Mouse (Mus musculus) adrenal gland, postnatal 36 days (tissue): ENCODE measurements at regions not wholly inside any gene's neighbourhood (a gene's known extent, or its start where the extent isn't known, plus 50 kb on each side); places are given as distances from the start of the nearest gene placed in this dataset.

Experiments
- DNase-seq, 2 experiments: peaks; one replicate each; pipeline ENCODE4 v3.0.0; 2021; ENCODE audit warnings: mixed read lengths in 1 of 2

DNA sequence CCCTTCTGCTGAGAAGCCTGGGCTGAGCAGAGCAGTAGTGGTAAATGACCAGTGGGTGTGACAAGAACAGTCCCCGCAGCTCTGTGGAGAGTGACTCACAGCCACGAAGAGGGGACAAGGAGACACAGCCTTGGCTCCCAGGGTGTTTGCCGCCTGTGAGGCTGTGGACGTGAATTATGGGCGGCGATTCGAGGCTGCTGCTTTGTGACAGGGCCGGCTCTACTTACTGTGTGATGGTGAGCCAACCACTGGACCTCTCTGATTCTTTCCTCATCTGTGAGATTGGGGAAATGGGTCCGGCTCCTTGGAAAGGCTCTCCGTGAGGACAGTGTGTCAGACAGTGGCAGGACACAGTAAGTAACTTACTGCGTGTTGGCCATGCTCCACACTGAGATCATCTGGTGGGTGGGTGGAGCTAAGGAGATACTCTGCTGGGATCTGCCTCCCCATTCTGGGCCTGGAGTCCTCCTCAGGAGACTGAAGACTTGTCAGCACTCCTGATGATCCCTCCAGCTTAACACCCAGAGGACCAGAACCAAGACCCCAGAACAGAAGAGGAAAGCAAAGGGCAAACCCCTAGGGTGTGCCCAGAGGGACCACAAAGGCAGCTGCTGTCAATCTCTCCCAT is 233.3 kb upstream of the Tle3 start:
- DNase-seq, result peak; percentile 54 to 58

DNA sequence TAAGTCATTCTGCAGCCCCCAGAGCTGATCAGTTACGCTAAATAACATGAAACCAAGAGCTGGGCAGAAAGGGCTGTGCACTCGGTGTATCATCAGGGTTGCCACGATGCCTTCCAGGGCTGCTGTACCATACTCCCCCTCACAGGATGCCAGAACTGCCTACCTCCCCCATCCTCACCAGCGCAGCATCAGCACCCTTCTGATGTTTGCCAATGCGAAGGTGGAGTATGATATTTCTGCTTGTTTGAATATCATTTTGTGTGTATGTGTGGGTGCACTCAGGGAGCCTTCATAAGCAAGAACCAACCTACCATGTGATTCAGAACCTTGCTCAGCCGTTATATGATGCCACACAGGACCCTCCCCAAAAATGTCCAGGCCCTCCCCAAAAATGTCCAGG is 229.1 kb upstream of the Tle3 start:
- DNase-seq, result no peak

GRCm38 (mm10) chr9:61144685-61145318 is 227.4 kb upstream of the Tle3 start:
- no peak for DNase-seq

GRCm38 (mm10) chr9:61145738-61146137 is 226.4 kb upstream of the Tle3 start:
- no peak for DNase-seq

GRCm38 (mm10) chr9:61151201-61151600 is 221.0 kb upstream of the Tle3 start:
- DNase-seq, result no peak

DNA sequence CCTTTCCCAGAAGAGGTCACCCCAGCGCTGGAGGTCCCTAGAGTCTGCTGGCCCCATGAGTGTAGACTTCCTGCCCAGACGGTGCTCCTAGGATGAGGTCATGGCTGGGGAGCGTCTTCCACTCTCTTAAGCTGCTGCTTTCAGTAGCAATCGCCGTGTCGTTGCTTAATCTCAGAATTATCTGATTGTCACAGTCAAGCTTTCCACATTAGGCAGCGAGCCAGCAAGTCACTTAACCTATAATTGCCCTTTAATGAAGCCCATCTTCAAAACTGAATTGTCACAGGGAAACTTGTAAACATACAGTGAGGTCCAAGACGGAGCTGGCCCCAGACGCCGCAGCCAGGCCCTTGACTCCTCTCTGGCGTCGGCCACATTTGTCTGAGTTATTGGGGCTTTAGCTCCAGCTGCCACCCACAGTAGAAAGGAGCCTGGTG is 220.2 kb upstream of the Tle3 start:
- DNase-seq, result no peak

- no peak for DNase-seq
These were observed 217.4 kb upstream of the Tle3 start for GRCm38 (mm10) chr9:61154721-61155120.

DNA sequence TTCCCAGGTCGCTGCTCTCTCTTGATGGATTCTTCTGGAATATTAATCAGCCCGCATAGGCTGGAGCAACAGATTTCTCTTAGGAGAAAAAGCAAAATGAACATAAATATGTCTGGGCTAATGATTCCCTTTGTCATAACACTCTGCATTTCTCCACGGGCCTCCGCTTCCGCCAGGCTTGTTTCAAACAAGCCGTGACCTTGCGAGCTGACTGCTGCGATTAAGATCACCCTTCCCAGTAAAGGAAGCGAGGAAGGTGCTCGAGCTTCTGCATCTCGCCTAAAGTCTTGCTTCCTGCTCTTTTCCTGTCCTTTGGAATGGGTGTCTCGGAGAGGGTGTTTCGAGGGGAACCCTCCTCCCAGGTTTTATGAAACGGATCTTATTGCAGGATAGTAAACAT is 216.3 kb upstream of the Tle3 start:
- no peak for DNase-seq

DNA sequence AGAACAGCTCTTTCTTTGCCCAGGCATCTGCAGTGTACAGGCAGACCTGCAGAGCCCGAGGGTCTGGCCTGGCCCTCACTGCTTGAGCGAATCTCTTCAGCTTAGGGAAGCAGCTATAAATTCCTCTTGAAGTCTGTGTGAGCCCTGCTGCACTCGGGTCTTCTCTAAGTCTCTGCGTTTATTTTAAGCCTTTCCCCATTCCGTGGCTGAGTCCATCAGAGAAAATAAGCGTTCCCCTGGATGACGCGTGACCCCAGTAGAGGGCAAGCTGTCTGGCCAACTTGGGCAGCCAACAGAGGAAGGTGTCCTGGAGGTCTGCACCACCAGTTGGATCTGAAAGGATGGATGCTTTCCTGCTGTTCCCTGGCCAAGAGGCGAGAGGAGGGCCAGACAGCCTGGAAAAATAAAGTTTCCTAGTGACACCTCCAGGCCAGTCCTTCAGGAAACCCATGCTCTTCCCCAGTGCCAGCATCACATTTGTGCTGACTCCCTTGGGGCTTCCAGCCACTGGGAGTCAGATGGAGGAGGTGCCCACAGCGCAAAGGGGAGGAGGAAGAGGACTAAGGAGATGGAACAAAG is 213.9 kb upstream of the Tle3 start:
- no peak for DNase-seq

DNA sequence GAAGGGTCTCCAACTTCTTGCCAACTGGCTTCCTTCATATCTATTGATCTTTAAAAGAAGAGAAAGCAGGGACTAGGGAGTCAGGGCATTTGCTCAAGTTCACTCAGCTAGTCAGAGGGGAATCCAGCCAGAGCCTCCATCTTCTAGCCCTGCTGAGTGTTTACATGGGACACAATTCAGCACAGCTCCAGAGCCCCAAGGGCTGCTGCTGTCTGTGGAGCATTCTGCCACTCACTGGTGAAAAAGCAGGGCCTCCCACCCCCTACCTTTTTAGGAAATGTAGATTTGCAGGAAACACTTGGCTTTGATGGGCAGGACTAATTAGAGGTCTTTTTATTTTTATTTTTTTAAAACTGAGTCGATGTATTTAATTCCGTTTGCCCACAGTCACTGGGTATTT is 213.0 kb upstream of the Tle3 start:
- DNase-seq, result no peak

DNA sequence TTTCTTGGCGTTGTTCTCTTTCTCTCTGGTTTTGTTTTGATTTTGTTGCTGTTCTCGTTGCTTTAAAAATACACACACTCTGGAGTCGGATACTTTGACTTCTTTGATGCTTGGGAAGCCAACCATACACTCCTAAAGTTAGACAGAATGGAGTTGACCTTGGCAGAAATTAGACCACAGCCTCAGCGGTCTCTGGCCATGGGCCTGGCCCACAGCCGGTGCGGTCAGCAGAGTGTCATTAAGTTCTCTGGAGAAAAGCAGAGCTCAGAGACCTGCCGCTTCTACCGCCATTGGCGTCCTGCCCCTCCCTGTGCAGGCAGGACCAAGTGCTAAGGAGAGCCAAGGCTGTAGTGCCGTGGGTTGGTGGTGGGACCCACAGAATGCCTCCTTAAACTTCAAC is 212.6 kb upstream of the Tle3 start:
- DNase-seq, result no peak

GRCm38 (mm10) chr9:61162884-61163283 is 209.3 kb upstream of the Tle3 start:
- no peak for DNase-seq

- no peak for DNase-seq
These were observed 208.4 kb upstream of the Tle3 start for GRCm38 (mm10) chr9:61163671-61164288.

DNA sequence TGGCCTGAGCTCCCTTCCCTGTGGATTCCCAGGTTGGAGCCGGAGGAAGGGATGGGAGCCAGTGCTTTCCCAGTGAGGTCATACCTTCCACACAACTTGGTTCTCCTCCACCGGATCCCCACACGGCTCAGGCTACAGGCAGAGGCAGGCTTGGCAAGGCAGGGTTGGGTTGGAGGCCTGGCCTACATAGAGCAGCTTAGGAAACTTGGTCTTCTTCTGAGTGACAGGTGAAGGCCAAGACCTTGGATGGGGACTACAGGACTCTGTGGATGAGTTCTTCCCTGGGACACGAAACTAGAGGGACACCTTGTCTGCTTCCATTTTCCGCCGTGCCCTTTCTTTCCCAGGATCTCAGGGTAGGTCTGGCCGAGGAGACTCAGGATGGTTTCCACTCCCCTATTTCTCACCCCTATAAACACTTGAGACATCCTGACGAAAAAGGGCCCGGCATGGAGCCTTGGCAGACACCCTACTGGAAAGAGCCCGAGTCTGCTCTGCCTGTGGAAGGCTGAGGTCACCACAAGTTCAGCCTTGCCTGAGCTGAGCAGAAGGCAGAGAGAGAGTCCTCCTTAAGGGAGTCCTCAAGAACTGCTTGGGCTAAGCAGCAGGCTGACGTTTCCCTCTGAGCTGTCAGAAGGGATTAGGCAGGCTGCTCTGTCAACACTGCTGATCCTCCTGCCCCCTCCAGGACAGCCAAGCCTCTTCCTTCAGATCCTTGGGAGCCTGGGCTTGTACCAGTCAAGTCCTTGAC is 207.5 kb upstream of the Tle3 start:
- DNase-seq, result peak; percentile 67 to 73

DNA sequence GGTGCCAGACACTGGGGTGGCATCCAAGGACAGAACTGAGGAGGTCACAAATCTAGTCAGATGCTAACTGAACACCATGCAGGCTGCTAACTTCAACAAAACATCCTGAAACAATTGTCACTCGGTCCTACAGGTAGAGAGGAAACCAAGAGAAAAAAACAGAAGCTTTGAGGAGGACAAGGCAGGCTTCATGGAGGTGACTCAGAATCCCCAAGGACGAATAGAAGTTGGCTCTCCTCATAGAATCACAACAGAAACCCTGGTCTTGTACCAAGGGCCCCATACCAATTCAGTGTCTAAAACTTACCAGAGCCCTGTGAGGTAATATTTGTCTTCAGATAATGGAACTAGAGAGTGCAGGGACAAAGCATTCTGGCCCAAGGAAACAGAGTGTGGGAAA is 206.1 kb upstream of the Tle3 start:
- no peak for DNase-seq

DNA sequence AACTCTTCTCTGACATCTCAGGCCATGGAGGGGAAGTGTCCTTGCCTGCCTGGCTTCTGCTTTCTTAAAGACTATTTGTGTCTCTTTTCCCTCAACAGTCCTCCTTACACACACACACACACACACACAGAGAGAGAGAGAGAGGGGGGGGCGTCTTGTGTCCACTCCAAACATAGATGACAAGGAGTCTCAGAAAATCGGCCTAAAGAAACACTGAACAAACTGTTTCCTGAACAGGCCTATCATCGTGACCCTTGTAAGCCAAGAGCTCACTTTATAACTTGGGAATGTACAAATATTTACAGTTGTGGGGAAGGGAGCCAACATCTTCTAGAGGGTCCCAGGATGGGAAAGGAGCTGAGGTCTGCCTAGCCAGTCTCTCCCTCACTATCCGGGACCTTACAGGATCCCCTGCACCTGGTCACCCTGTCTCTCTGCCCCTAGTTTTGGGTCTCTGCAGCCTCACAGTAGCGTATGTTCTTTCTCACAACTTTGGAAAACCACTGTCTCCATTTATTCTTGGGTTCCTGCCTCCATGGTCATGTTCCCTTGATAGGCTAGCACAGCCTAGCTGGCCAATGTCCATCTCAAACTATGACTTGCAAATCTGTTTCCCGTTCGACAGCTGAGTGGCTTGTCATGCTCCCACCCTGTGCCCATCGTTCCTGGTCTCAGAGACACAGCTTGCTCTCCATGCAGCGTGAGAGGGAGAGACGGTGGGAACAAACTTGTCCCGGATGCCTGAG is 204.9 kb upstream of the Tle3 start:
- DNase-seq, result no peak

DNA sequence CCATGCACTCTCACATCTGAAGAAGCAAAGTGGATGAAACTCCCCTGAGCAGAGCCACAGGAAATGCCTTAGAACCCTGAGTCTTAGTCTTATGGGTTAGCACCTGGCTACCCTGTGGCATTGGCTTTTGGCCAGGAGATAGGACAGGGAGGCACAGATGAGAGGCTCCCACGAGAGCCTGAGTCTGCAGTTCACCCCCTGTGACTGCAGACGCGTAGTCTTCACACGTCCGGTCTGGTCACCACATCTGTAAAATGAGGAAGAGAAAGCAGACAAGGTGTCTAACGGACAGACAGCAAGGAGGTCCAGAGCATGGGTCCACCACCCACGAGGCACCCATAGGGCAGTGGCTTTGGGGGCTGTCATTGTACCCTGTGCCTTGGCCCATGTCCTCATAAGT is 203.2 kb upstream of the Tle3 start:
- no peak for DNase-seq

DNA sequence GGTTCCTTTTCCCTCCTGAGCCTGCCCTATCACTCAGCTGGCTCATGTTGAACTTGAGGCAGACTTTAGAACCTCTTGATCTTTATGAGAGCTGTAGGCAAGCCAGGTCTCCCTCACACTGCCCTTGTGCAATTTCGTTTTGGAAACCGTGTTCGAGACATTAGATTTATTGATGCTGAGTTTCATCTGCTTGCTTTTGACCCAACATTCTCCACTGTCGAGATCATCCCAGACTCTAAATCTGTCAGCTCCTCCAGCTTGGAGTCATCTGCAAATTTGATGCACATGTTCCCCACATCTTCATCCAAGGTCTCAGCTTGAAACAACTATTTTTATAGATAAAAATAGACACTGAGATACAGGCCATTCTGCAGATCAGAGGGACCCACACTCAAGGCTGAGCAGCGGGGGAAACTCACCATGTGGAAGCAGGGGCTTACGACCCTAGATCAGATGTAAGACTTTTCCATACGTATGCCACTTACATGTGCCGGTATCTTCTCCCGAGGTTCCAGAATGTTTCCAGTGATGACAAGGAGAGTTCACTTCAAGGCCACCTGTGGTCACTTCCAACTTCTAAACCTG is 202.6 kb upstream of the Tle3 start:
- peak in 1 of 2 experiments; percentile 43 for DNase-seq

- no peak for DNase-seq
These were observed 201.2 kb upstream of the Tle3 start for GRCm38 (mm10) chr9:61170921-61171320.

- no peak for DNase-seq
These were observed 199.7 kb upstream of the Tle3 start for GRCm38 (mm10) chr9:61172421-61172820.

GRCm38 (mm10) chr9:61173548-61173947 is 198.6 kb upstream of the Tle3 start:
- no peak for DNase-seq

GRCm38 (mm10) chr9:61175381-61175780 is 196.8 kb upstream of the Tle3 start:
- no peak for DNase-seq
